Mouse (Mus musculus) T-cell, adult 66 days (primary cell): ENCODE data around the gene Scnn1a. TPM values are rescaled to one million over a fixed set of nuclear protein-coding genes. Genes with fewer than 3 reads are reported as not detected.

Source experiments
- total RNA-seq, 2 experiments: library from RNA; stranded (reverse); gene quantifications; 3 replicates in 1 of 2; 4 replicates in 1 of 2; pipeline ENCODE4 v1.2.4; 2023

The Scnn1a gene
- total RNA-seq = under 1 TPM in 1 of 2 experiments, not detected in 1; 0.41 TPM

DNA sequence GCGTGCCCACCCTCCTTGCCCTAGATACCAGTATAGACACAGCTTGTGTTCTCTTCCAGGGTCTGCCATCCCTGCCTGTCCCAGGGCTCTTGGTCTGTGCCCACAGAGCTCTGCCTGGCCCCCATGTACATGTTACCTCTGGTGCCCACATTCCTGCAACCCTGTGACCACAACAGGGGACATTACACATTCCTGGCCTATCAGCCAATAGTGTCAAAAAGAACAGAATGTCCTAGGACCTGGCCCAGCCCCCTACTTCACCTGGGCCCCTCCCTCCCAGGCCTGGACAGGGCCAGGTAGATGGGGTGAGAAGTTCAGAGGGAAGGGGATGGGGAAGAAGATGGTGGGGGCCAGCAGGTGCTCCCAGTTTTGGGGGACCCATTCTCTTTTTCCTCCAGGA is at the start of gene Scnn1a:
TSS of gene Scnn1a (plus strand) at position 337 of the 400 bp plus-strand sequence.

DNA sequence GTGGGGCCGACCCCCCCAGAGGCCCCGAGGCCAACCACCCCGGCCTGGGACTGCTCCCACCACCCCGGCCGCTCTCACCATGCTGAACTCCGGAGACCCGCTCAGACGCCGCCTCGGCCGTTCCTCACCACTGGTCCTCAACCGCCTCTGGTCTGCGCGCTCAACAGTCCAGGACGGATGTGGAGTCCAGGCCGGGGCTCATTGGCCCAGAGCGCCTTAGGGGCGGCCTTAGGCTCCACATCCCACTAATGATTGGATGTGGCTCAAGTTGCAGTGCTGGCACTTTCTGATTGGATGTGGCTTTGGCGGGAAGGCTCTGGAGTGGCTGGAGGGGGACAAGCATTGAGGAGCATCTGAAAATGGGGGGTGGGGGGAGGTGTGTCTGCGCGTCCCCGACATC is 34.6 kb upstream of the Scnn1a start, which contains the start of gene Tuba3a:
TSS of gene Tuba3a (minus strand) at position 153 of the 400 bp plus-strand sequence.

DNA sequence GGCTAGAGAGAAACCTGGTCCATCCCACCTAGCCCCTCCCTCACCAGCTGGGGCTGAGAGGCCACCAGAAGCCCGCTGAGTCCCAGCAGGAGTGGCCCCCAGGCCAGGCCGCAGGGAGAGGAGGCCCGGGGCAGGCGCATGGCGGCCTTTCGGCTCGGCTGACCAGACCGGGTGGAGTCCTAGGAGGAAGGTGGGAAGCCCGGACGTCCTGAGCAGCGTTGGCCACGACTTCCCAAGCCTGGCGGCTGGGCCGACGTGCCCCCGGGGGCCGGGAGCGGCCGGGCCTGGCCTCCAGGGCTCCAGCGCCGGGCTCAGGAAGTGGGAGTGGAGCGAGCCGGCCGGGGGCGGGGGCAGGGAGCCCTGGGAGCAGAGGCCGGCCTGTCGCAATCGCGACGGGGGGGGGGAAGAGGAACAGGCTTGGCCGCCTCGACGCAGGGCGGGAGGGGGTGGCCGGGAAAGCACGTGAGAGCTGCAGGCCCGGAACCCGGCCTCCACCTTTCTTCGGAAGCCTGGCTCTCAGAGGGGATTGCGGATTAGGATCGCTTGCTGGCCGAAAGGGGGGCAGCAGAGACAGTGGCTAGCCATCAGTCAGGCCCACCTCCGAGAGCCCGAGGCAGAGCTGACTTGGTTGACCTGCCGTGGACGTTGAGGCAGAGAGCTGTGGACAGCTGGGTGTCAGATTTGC is 6.8 kb upstream of the Scnn1a start, which contains the start of gene Ltbr:
TSS of gene Ltbr (minus strand) at position 340 of the 685 bp plus-strand sequence.

DNA sequence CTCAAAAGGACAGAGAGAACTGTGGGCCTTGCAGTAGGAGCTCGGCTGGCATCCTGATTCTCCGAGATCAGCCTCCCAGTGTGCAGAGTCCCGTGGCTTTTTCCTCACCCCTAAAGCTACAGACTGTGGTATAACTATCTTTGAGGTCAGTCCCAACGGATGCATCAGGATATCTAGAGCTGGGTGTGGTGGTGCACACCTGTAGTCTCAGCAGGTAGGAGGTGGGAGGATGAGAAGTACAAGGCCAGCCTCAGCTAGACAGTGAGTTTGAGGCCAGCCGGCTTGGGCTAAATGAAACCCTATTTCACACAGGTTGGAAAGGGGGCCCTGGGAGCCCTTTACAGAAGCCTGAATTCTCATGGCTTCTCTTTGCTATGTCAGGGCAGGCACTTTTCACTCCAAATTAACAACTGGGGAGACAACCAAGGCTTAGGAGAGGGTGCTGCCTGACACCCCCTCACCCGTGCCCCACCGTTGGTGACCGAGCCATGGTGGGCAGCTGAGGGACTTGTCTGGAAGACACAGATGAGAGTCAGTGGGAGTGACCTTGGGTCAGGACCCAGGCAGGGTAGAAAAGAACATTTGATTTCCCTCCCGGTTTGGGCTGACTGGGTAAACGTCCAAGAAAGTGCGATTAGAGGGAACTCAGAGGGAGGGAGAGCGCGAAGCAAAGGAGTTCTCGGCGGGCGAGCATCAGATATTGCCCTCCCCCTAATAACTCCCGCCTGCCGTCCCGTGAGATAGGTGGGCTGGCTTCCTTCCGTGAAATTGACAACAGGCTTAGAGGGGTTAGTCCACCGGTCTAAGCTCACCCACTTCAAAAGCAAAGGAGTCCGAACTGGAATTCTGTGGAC is 28.5 kb downstream of the Scnn1a start, which contains the start of gene Tnfrsf1a:
TSS of gene Tnfrsf1a (plus strand) at position 642 of the 854 bp plus-strand sequence.

DNA sequence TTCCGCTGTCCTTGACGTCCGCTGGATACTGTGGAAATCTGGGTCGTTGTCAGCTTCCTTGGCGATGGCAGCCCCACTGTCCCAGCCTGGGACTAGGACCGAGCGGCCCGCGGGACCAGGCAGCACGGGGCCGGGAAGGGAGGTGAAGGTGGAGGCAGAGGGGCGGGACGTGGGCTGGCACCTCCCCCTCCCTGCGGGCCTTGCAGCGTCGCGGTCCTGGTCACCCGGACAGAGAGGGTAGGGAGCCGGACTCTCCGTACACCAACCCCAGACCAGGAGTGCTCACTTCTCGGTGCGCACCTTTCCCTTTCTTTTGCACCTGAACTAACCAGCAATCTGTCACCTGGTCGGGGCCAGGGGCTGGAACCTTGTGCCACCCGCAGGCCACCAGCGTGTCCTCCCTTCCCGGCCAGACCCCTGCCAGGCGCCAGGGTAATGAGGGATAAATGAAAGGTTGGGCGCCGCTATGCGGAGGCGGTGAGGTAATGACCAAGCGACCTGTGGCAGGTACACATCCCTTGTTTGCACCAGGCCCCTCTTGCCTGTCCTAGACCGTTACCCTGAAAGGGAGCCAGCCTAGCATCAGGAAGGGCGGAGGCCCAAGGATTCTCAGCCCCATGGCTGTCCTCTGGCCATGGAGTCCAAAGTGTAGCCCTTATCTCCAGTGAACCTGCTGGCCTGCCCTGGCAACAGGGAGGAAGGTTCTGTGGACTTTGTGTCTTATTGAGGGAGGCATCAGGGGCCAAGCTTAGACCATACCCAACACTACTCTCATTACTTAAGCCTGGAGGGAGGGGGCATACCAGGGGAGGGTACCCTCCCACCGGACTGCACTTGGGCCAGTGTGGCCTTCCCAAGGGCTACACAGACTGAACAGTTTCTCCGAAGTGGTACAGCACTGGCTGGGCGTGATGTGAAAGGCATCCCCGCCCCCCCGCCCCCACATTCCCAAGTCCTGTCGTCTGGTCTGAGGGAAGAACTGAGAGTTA is 60.2 kb downstream of the Scnn1a start, which contains the start of gene Plekhg6:
TSS of gene Plekhg6 (minus strand) at position 422 of the 989 bp plus-strand sequence.

Other genes starting within 250 kb of the Scnn1a start
- gene Chd4, start 224.7 kb upstream of the Scnn1a start, total RNA-seq = 100 to 1,000 TPM; 305 to 319 TPM
- 10 to 100 TPM; 40.2 to 48.8 TPM for gene Nop2, start 188.8 kb upstream of the Scnn1a start, total RNA-seq
- gene Iffo1, start 175.4 kb upstream of the Scnn1a start, total RNA-seq = 10 to 100 TPM; 32.4 to 38.0 TPM
- gene Gapdh, start 154.2 kb upstream of the Scnn1a start, total RNA-seq = 100 to 1,000 TPM; 489 to 500 TPM
- gene Ncapd2, start 129.0 kb upstream of the Scnn1a start, total RNA-seq = 10 to 100 TPM; 37.7 to 50.9 TPM
- gene Mrpl51, start 128.9 kb upstream of the Scnn1a start, total RNA-seq = 10 to 100 TPM; 31.9 to 37.3 TPM
- gene Vamp1, start 105.1 kb upstream of the Scnn1a start, total RNA-seq = 100 to 1,000 TPM; 124 to 130 TPM
- 10 to 100 TPM; 50.8 to 54.1 TPM for gene Tapbpl, start 88.8 kb upstream of the Scnn1a start, total RNA-seq
- 100 to 1,000 TPM; 272 to 287 TPM for gene Cd27, start 83.6 kb upstream of the Scnn1a start, total RNA-seq
- gene Tuba3a, start 34.6 kb upstream of the Scnn1a start, total RNA-seq = not detected
- gene Ltbr, start 6.8 kb upstream of the Scnn1a start, total RNA-seq = 1 to 10 TPM; 1.2 to 2.1 TPM
- 10 to 100 TPM; 50.9 to 60.6 TPM for gene Tnfrsf1a, start 28.7 kb downstream of the Scnn1a start, total RNA-seq
- gene Plekhg6, start 60.1 kb downstream of the Scnn1a start, total RNA-seq = not detected
- 10 to 100 TPM; 22.2 to 28.0 TPM for gene Cd9, start 174.1 kb downstream of the Scnn1a start, total RNA-seq
- gene Vwf, start 226.1 kb downstream of the Scnn1a start, total RNA-seq = under 1 TPM; 0.38 to 0.47 TPM